Mouse (Mus musculus): ENCODE data around the gene Gm4724.
"Not testable (repeated sequence)": the region's sequence is repeated elsewhere in the genome, so short reads cannot be mapped to it uniquely, and the experiment has no call there.

The Gm4724 gene

DNA sequence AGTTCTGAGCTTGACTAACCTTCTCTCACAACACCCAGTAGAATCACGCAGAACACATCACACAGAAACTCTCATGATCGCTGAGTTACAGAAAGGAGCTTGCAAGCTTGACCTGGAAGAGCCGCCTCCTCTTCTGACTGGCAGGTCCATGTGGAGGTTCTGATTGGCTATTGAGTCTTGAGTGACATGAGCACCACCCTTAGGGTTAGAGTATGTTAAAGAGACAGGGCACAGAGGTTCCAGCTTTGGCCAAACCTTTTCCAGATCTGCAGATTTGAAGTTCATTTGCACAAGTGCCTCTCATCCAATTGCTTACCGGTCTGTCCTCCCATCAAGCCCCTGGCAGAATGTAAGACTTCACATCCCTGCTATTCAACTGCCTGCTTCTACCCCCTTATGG, at the start of gene Gm4724:
TSS of gene Gm4724 (minus strand) at position 101 of the 400 bp plus-strand sequence.
- not testable (repeated sequence) for DNase-seq (ENCODE audit: low spot score in 2 of 2)

DNA sequence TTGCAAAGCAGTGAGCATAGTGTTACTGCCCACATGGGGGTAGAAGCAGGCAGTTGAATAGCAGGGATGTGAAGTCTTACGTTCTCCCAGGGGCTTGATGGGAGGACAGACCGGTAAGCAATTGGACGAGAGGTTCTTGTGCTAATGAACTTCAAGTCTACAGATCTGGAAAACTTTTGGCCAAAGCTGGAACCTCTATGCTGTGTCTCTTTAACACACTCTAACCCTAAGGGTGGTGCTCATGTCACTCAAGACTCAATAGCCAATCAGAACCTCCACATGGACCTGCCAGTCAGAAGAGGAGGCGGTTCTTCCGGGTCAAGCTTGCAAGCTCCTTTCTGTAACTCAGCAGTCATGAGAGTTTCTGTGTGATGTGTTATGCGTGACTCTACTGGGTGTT, 34.1 kb upstream of the Gm4724 start, which contains the start of gene Zfp965:
TSS of gene Zfp965 (plus strand) at position 301 of the 400 bp plus-strand sequence.
- DNase-seq (ENCODE audit: low spot score in 2 of 2): not testable (repeated sequence)
